Mouse (Mus musculus) cerebellum, adult 11-12 months (tissue): ENCODE results near the gene Sel1l.
"Not testable (repeated sequence)": the region's sequence is repeated elsewhere in the genome, so short reads cannot be mapped to it uniquely, and the experiment has no call there.

Experiments used
- DNase-seq: peaks from one replicate; pipeline ENCODE4 v3.0.0; 2022

Gene Sel1l

DNA sequence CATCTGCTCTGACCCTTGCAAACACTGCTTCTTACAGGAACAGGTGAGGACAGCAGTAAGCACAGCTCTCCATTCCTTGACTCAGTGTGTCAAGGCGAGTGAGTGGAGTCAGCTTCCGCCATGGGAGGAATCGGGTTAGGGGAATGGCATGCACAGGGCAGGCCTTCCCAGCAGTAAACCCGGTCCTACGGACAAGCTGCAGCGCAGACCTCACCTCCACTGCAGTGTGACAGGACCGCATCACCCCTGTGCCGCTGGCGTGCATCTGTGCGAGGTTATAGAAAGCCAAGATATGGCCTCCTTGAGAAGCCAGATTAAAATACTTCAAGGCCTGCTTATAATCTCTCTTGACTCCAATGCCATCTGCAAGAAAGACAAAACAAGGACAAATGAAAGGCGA lies 33.4 kb downstream of the Sel1l start:
- no peak for DNase-seq

DNA sequence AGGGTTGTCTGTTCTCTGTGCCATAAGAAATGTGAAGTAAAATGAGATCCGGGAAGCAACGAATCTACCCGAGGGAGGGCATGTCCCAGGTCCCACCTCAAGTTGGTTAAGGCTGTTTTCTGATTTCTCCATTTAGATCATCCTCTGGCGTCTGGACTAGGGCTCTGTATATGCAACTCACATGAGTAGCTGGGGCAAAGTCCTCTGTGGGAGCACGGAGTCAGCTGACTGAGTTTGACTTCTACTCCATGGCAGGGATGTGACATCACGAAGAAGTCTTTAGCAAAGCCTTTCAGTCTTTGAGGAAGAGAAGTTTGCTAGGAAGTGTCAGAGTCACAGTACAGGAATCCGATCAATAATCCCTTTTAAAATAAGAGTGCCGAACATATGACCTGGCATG lies 40.0 kb downstream of the Sel1l start:
- no peak for DNase-seq

DNA sequence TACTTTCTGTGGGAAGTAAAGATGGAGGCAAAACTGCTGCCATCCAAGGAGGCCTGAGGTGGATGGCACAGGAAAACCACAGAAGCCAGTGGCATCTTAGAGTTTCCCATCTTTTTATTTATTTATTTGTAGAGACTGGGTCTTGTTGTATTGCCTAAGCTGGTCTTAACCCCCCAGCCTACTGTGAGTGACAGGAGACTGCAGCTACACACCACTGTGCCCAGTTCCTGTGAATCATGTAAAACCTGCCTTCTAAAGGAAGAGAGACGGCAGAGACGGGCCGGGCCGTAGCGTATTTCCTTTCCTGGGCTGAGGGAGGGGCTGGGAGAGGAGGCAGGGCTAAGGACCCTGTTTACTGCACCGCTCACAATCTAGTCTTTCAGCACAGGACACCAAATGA lies 41.2 kb downstream of the Sel1l start:
- DNase-seq = no peak

DNA sequence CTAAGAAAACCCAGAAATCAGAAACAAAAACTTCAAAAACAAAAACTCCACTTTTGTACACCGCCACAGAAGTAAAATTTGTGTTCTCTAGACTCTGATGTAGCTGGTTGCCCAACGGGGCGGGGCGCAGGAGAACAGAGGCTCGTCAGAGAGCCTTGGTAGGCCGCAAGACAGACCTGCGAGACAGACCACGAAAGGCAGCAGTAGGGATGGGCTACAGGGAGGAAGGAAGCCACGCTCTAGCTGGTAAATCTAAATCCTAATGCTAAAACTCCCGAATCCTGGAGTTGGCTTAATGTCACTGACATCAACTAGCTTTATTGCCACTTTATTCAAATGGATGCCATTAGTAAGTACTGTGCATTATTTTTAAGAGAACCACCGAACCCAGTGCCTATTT lies 41.9 kb downstream of the Sel1l start:
- DNase-seq = no peak

DNA sequence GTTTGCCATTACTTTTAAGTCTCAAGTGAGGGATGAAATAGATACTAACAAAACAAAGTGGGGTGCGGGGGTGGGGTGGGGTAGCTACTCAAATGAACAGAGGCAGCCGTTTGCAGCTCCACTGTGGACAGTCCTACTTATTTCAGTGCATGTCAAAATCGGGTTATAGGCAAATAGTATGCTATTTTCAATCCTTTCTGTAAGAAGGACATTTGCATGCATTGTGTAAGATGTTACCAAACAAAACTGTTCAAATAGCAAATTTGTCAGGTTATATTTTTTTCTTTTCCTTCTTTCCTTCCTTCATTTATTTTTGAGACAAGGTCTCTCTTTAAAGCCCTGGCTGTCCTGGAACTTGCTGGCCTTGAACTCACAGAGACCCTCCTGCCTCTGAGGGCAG lies 44.7 kb downstream of the Sel1l start:
- DNase-seq = no peak

DNA sequence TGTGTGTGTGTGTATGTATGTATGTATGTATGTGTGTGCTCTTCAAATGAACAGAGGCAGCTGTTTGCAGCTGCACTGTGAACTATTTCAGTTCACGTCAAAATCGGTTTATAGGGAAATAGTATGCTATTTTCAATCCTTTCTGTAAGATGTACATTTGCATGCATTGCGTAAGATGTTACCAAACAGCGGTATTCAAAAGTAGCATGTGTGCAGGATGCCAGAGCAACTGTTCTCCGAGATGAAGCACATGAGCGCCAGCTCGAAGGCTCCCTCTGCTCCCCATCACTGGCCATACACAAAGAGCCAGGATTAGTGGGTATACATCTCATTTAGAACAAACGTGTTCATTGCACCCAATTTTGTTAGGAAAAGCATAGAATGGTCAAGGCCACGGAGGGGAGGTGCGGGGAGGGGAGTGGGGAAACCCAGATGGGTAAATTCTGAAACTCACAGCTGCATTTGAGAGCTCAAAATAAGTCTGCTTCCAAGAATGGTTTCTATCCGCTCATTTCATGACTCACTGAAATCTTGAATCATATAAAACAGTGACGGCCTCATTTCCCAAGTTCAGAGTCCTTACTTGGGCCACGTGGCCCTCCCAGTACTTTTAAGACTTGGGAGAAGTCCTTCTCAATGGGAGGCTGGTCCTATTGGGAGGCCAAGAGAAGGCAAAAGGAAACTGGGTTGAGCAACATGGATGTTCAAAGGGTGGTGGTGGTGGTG lies 45.6 kb downstream of the Sel1l start:
- DNase-seq = no peak

DNA sequence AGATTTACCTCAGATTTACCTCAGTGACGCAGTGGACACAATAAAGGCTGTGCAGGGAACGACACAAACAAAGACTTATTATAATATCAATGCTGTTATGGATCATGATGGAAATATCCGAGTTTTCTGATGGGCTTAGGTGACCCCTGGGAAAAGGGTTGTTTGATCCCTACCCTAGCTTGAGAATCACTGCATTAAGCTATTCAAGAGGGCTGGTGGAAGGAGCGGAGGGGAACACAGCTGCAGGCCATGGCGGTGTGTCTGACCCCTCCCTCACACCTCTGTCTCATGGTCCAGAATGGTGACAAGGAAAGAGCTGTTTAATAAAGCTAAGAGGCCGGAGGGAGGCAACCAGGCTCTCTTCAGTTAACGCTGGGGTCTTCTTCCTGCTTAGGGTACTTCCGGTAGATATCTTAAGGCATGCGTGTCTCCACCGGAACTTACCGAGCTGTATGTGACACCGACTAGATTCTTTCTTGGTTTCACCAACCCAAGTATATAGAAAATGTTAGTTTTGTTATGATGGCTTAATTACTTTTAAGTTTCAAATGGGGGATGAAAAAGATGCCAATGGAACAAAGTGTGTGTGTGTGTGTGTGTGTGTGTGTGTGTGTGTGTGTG lies 46.3 kb downstream of the Sel1l start:
- no peak for DNase-seq

DNA sequence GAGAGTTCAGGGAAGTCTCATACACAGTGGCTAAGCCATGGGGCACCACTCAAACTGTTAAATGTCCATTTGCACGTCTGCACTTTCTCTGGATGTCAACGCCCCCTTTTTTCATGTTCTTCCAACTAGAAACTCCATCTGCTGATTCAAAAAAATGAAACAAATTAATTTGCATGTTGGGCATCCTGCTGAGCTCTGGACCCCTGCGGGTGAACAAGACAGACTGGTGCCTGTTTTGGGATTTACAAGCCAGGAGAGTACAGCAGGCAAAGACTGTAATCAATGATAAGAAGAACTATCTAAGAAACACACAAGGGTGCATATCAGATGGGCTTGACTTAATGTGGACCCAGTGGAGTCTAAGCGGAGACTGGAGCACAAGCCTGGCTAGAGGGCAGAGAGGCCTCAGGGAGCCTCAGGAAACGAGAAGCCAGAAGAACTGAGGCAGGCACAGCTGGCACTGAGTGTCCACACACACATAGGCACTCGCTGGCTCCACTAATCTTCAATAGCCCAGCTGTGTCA lies 48.0 kb downstream of the Sel1l start:
- DNase-seq = no peak

DNA sequence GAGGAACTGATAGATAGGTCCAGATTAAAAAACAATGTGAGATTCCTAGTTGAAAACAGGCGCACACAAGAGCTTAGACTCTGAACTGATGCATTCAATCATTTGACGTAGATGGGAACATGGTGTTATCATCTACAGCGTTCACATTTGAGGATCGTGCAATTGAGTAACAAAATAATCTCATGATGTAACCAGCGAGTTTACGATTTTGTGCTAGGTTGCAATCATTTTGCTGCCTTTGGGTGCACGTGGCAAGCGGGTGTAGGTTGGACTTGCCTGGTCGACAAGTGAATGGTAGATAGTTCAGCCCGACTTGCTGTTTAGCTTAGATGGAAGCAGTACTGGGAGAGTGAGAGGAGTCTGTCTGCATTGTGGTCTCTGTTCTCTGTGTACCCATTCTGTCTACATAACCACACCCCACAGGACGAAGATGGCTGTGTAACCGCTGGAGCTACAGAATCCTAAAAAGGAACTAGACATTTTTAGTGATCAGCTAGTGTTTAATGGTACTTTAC lies 49.1 kb downstream of the Sel1l start:
- DNase-seq = no peak

DNA sequence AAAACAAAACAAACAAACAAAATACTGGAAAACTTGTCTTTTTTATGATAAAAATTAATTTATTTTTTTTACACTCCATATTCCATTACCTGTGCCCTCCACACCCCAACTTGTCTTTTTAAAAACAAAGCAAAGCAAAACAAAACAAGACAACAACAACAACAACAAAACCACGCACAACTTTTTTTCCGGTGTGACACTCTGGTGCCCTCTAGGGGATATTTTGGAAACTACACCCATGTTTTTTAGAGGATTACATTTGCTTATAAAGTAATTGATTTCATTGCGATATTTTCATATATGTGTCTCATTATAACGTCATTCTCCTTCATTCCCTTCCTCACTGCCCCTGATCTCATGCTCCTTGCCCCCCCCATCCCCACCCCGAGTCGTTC lies 49.6 kb downstream of the Sel1l start:
- no peak for DNase-seq

DNA sequence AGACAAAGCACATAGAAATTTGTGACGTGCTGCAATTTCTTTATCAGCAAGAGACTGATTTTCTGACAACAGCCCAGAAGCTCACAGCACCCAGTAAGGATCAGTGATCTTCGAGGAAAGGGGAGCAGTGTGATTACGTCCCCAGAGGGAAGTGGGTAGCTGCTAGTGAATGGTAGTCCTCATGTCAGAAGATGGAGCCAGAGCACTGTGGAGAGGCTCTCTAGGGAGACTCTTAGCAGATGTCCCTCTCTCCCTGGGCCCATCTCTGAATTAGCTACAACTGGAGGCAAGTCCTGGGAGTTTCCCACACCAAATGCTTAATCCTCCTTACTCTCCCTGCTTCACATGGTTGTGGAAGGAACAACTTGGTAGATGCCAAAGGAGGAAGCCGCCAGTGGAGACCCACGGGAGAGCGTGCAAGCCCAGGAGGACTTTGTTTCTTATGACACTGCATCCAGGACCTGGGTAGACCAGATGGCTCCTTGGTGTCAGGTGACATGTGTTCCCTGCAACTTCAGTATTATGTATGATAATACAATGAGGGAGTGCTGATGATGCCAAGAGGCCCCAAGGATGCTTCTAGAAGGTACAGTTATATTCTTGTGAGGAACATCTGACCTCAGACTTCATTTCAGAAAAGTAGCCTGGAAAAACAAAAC lies 50.1 kb downstream of the Sel1l start:
- DNase-seq = no peak

DNA sequence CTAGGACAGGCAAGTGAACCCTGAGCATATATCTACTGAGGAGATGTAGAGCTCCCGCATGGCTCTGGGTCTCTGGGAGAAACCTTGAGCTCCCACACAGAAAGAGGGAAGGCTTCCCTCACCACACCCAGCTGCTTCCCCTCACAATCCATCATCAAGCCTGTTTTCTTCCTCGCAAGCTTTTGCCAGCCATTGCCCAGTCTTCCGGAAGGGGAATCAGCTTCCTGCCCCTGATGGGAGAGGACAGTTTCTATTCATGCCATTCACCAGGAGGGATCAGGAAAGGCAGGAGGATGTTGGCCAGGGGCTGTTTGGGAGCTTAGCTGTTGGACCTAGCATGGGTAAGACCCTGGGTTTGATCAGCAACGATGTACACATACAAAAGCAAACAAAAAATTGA lies 52.2 kb downstream of the Sel1l start:
- DNase-seq = no peak

DNA sequence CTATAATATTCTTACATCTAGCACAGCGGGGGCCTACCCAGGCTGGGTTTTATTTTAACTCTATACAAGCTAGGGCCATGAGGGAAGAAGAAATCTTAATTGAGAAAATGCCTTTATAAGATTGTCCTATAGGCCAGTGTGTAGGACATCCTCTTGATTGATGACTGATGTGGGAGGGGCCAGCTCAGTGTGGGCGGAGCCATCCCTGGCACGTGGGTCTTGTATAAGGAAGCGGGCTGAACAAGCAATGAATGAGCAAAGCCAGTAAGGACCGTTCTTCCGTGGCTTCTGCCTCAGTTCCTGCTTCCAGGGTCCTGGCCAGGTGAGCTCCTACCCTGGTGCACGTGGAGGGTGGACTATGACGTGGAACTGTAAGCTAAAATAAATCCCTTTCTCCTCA lies 55.7 kb downstream of the Sel1l start:
- DNase-seq = no peak

DNA sequence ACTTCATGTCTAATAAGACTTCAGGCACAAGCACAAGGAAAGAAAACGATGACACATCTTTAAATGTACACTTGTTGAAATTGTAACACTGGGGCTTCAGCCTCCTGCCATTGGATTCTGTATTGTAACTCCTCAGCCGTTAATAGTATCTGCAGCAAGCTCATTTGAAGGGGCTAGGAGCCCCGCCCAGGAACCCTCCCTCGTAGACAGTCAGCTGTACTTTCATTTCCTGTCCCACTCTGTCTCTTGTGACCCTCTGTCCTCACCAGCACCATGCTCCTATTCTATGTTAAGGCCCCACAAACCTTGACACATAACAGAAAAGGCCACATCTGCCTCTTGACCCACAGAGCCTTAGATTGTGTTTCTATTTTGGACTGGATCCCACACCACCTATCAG lies 57.1 kb downstream of the Sel1l start:
- no peak for DNase-seq

DNA sequence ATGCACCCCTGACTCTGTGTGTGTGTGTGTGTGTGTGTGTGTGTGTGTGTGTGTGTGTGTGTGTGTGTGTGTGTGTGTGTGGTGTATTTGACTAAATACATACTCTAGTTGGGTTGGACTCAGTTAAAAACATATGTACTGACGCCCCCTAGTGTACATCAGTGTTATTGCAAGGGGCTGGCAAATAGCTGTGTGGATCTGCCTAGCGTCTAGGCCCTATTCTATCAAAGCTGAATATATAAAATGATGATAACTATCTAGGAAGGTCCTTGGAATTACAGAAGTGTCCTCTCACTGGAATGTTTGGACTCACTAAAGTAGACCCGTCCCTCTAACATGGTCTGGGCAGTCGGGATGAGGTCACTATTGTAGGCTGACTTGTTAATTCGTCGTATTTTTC lies 59.2 kb downstream of the Sel1l start:
- peak; percentile 8 for DNase-seq

DNA sequence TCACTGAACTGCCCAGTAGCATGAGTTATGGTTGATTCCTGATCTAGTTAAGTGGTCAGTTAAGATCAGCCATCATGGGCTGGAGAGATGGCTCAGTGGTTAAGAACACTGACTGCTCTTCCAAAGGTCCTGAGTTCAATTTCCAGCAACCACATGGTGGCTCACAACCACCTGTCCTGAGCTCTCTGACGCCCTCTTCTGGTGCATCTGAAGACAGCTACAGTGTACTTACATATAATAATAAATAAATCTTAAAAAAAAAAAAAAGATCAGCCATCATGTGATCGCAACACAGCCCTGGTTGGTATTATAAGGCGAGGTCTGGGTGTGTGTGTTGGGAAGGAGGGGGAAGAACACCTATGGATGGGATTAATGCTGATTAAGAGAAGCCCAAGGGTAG lies 60.5 kb downstream of the Sel1l start:
- not testable (repeated sequence) for DNase-seq

DNA sequence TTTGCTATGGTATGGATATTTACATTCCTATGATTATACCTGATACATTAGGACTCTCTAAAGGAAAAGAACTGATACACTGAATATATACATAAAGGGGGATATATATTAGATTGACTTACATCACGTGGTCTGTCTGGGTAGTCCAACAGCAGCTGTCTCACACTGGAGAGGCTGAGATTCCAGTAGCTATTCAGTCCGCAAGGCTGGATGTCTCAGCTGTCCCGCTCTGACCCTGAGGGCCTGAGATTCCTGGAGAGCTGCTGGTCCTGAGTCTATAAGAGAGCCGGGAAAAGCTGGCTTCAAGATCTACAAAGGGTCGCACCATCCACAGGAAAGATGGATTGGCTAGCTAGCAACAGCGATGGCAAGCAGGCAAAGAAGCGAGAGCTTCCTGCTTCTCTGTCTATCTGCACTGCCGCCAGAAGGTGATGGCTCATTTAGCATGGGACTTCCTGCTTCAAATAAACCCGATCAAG lies 61.0 kb downstream of the Sel1l start, which contains the start of gene Ston2:
Gene Ston2, minus strand, starts transcription at position 429 of the 479 bp plus-strand sequence.
- no peak for DNase-seq

DNA sequence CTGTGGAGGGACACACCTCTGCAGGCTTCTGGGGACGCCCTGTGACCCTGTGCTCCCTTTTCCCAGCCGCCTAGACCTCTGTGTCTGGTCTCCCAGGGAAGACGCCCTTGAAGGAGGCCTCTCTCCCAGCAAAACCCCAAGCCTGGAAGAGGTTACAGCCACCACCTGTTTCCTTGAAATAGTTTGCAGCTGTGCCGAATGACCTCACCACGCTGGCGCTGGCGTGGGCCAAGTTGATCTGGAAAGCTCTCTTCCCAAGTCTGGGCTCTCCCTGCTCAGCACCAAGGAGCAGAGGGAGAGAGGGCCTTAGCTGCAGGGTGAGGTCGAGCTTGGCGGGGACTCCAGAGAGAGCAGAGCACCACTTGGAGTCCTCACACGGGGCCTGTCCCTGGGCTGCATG lies 62.6 kb downstream of the Sel1l start:
- DNase-seq = no peak

DNA sequence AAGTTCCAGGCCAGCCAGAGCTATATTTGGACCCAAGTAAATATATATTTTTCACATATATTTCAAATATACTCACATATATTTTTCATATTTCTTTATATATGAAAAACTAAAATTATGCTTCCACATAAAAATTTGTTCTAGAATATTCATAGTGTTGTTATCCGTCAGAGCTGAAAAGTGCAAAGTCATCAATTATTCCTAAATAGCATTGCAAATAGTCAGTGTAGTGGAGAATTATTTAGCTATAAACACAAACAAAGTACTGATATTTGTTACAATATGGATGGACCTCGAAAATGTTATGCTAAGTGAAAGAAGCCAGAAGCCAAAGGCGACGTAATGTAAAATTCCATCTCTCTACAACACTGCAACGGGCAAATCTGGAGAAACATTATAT lies 67.5 kb downstream of the Sel1l start:
- no peak for DNase-seq

DNA sequence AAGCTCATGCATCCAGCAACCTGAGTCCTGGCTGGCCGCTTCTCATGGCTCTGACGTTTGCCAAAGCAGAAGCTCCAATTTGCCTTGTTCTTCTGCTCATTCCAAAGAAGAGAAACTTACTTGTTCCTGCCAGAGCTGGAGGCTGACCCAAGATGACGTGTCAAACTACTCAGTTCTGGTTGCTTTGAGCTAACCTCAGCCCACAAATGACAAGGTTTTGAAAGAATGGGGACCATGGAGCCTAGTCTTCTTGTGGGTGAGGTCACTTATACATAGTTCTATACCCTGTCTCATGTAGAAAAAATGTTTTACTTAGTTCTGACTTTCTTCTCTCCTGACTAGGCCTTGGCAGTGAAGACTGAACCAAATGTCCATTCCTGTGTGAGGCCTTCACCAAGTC lies 68.4 kb downstream of the Sel1l start:
- no peak for DNase-seq

DNA sequence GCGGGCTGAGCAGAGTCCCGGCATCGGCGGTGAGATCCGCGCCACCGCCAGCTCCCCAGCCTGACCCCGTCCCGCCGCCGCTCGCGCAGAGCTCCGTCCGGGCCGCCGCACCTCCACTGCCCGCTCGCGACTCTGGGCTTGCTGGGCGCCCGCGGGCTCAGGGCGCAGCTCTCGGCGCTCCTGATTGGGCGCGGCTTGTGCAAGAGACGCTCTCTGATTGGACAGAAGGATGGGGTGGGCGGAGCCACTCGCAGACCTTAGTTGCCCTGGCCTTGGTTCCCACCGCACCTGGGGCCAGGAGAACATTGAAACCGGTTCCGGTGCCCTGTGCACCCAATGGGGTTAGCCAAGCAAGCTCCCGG lies 70.0 kb downstream of the Sel1l start:
- peak; percentile 39 for DNase-seq

DNA sequence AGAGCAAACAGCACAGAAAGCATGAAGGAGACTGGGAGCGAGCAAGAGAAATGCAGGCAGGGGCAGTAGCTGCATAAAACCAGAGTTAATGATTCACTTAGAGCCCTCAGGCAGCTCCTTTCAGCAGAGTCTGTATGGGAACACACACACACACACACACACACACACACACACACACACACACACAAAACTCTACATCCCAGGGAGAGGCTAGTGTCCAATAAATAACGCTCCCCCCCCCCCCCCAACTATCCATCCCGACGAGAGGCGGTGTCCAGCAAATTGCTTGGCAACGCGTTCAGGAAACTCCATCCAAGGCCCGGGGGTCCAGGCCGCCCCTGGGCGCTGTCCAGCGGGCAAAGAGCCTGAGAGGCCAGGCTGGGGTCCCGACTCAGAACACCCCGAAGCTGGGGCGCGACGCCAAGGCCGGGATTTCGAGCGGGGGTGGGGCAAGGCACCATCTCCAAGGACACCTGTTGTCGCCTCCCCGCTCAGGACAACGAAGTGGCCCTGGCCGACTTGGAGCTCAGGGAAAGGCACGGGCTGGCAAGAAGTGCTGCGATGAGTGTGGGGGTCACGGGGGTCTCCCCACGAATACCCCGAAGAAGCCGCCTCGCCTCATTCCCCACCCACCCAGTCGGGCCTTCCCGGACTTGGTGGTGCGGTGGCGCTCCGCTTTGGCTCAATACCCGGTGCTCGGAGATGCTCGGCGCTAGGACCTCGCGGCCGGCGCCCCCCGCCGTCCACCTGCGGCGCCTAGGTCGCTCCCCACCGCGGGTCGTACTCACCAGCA lies 70.5 kb downstream of the Sel1l start:
- peak; percentile 30 for DNase-seq

DNA sequence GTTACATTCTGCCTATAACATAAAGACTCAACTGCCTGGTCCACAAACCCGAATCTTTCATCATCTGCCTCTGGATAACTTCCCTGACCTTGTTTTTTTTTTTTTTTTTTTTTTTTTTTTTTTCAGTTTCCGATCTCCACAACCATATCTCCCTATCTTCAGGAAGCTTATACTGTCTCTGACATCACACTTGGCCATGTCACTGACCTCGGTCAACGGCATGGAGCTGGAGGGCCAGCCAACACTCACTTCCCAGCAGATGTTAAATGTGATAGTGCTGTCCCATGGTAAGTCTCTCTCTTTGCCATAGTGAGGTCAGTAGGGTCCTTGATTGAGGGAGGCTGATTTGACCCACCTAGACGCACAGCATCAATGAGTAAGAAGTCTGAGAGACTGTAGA lies 72.6 kb downstream of the Sel1l start:
- no peak for DNase-seq
